Mouse (Mus musculus) duodenum, adult 2 months (tissue): ENCODE data around the gene Kat6b. TPM values are rescaled to one million over a fixed set of nuclear protein-coding genes. Genes with fewer than 3 reads are reported as not detected.

ENCODE experiments used
- polyA plus RNA-seq: library from polyadenylated mRNA; depleted of rRNA; stranded (reverse); fragments of >200 nt; gene quantifications from 2 replicates; pipeline ENCODE4 v1.2.3, GENCODE M21; 2012; ENCODE audit warnings: low replicate concordance; rRNA removed

Gene Kat6b
- 3.8 and 6.3 TPM in 2 replicates for polyA plus RNA-seq

GRCm38 (mm10) chr14:21481231-21481630, at the start of gene Kat6b:
Kat6b (plus strand) TSS chr14:21481434.

GRCm38 (mm10) chr14:21714486-21714885, 233.3 kb downstream of the Kat6b start, which contains the start of gene Dupd1:
Dupd1 (minus strand) TSS chr14:21714576.

Other genes starting within 250 kb of the Kat6b start
- gene Dupd1, start 233.1 kb downstream of the Kat6b start, polyA plus RNA-seq: not detected in 2 replicates